Mouse (Mus musculus) cerebellum, adult 2 months (tissue): ENCODE measurements around the gene Rbms1.

Source experiments
- CTCF ChIP-seq: fragments of 200-500 bp; IDR thresholded peaks from 2 replicates; pipeline ENCODE4 v1.5.1; 2011; ENCODE audit warnings: low read depth, mild to moderate bottlenecking, control low read depth, low read length, moderate library complexity, borderline replicate concordance; ENCODE audit not compliant: insufficient read depth
- POLR2A ChIP-seq: fragments of 200-500 bp; IDR thresholded peaks from 2 replicates; pipeline ENCODE4 v1.6.1; 2011; ENCODE audit warnings: low read length, control low read depth, borderline replicate concordance; ENCODE audit not compliant: insufficient read depth

GRCm38 (mm10) chr2:60837616-60838015, 125.4 kb downstream of the Rbms1 start:
- TF ChIP-seq CTCF (no peak), POLR2A (no peak)
